Mouse (Mus musculus) heart, postnatal 25 days (tissue): Measurements from ENCODE around the gene D630003M21Rik. TPM values are rescaled to one million over a fixed set of nuclear protein-coding genes. Genes with fewer than 3 reads are reported as not detected.

ENCODE experiments used
- DNase-seq: peaks from one replicate; pipeline ENCODE4 v3.0.0; 2022; ENCODE audit warnings: low spot score
- intact Hi-C: fragments of 180-260 bp; cut with DNase I; formaldehyde crosslinking; loops from one replicate; pipeline ENCODE4 v1.15.1; 2025
- total RNA-seq, 2 experiments: library from RNA; stranded (reverse); gene quantifications; 2 replicates each; pipeline ENCODE4 v1.2.3; 2021

The D630003M21Rik gene
- total RNA-seq, 2 experiments from 2014 or later, result 6.3 to 8.0 TPM

- peak; percentile 35 for DNase-seq
- intact Hi-C loops, result loop anchor here (1.0 to 5.0 kb wide), 4 partner anchors 97 to 597 kb away; no protein-coding TSS in a partner anchor
Observed at GRCm38 (mm10) chr2:158204114-158204513, 24.9 kb downstream of the D630003M21Rik start.

GRCm38 (mm10) chr2:158203686-158204085 is 25.3 kb downstream of the D630003M21Rik start:
- intact Hi-C loops, result loop anchor here (1.0 to 5.0 kb wide), 5 partner anchors 57 to 596 kb away; partner anchors contain the start of gene Tgm2
- DNase-seq, result no peak

GRCm38 (mm10) chr2:158199281-158199680 is 29.7 kb downstream of the D630003M21Rik start:
- DNase-seq, result peak; percentile 44

GRCm38 (mm10) chr2:158198861-158199260 is 30.2 kb downstream of the D630003M21Rik start:
- no peak for DNase-seq

More at GRCm38 (mm10) chr2:158199281-158199680, 29.7 kb downstream of the D630003M21Rik start:
- intact Hi-C loops, result no loop called here

GRCm38 (mm10) chr2:158197971-158198370 is 31.1 kb downstream of the D630003M21Rik start:
- intact Hi-C loops, result no loop called here
- no peak for DNase-seq

More at GRCm38 (mm10) chr2:158198861-158199260, 30.2 kb downstream of the D630003M21Rik start:
- intact Hi-C loops, result no loop called here

GRCm38 (mm10) chr2:158194945-158195640 is 33.9 kb downstream of the D630003M21Rik start:
- no peak for DNase-seq
- intact Hi-C loops, result no loop called here

GRCm38 (mm10) chr2:158193611-158194336 is 35.2 kb downstream of the D630003M21Rik start:
- DNase-seq, result no peak
- intact Hi-C loops, result no loop called here

- intact Hi-C loops, result no loop called here
- DNase-seq, result peak; percentile 80
Observed at GRCm38 (mm10) chr2:158191098-158191497, 37.9 kb downstream of the D630003M21Rik start.

GRCm38 (mm10) chr2:158189451-158189850 is 39.6 kb downstream of the D630003M21Rik start:
- DNase-seq, result no peak
- intact Hi-C loops, result no loop called here

GRCm38 (mm10) chr2:158186206-158186871 is 42.7 kb downstream of the D630003M21Rik start:
- no peak for DNase-seq
- intact Hi-C loops, result no loop called here

- intact Hi-C loops, result no loop called here
Observed at GRCm38 (mm10) chr2:158183266-158183665, 45.8 kb downstream of the D630003M21Rik start.

GRCm38 (mm10) chr2:158181932-158182331 is 47.1 kb downstream of the D630003M21Rik start:
- no peak for DNase-seq
- intact Hi-C loops, result no loop called here

More at GRCm38 (mm10) chr2:158183266-158183665, 45.8 kb downstream of the D630003M21Rik start:
- no peak for DNase-seq

GRCm38 (mm10) chr2:158180797-158181196 is 48.2 kb downstream of the D630003M21Rik start:
- intact Hi-C loops, result no loop called here
- no peak for DNase-seq

GRCm38 (mm10) chr2:158179370-158180111 is 49.5 kb downstream of the D630003M21Rik start:
- DNase-seq, result peak; percentile 60
- intact Hi-C loops, result no loop called here

GRCm38 (mm10) chr2:158178696-158179369 is 50.2 kb downstream of the D630003M21Rik start:
- intact Hi-C loops, result no loop called here
- peak; percentile 65 for DNase-seq

GRCm38 (mm10) chr2:158178139-158178538 is 50.9 kb downstream of the D630003M21Rik start:
- DNase-seq, result no peak
- intact Hi-C loops, result no loop called here

- no peak for DNase-seq
- intact Hi-C loops, result no loop called here
Observed at GRCm38 (mm10) chr2:158177574-158177973, 51.4 kb downstream of the D630003M21Rik start.

- DNase-seq, result no peak
Observed at GRCm38 (mm10) chr2:158176763-158177162, 52.3 kb downstream of the D630003M21Rik start.

GRCm38 (mm10) chr2:158175433-158175832 is 53.6 kb downstream of the D630003M21Rik start:
- DNase-seq, result no peak
- intact Hi-C loops, result no loop called here

More at GRCm38 (mm10) chr2:158176763-158177162, 52.3 kb downstream of the D630003M21Rik start:
- intact Hi-C loops, result no loop called here
